ENCODE assay signal across 8 mouse cellular contexts in the genomic region with DNA sequence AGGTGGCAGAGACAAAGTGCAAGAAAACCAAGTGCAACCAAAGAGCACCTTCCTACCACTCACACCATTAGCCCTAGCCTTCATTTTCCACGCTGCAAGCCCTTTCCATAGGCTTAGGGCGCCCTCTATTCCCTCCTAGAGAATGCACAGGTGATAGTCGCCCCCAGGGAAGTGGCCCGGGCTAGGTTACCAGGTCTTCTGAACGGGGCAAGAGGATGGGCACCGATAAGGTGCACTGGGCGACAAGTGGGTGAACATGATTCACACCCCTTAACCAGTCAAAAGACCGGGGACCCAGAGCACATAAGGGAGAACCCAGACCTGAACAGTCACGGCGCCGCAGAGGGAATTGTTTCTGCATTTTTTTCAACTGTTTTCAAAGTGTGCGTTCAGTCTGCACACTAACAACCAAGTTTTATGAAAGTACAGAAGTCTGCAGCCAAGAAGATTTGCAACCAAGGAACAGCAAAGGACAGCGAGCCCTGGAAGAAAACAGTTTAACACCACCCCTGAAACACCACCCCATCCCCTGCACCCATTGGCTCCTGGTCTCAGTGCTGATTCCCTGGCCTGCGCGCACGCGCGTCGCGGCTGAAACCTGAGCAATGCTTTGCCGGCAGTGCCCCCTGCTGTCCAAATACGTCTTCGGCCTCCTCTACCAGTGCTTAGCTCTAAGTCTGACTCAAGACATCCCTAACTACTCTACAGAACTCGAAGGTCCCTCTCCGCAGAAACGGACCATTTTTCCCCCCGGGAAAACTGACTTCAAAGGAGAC. TPM values are rescaled to one million over a fixed set of nuclear protein-coding genes. Genes with fewer than 3 reads are reported as not detected.
DNase-seq lines count a peak whose midpoint lies in the region; ATAC-seq and TF ChIP-seq lines count a peak whose summit lies in the region.

No protein-coding gene starts in this region.

- H3K27ac ChIP-seq in MEL (ENCODE audit: control insufficient read depth, low read depth, low read length): peak overlapping the region; percentile 66
- H3K27ac ChIP-seq in cerebellum, adult 2 months (ENCODE audit: insufficient read depth, low read length): peak overlapping the region; percentile 16
- peak overlapping the region; percentile 84 for H3K27ac ChIP-seq in hindbrain, embryonic 10.5 days
- H3K27ac ChIP-seq in lung, postnatal 0 days (ENCODE audit: low read length): no peak overlapping the region

- peak; percentile 100 for TF ChIP-seq RAD21 in MEL (IDR thresholded peaks at IDR 0.05; ENCODE audit: low read depth, low read length)

- peak overlapping the region; percentile 87 for H3K4me2 ChIP-seq in lung, postnatal 0 days (replicated peaks; ENCODE audit: low read depth, low read length)

- TF ChIP-seq EP300 in MEL (IDR thresholded peaks at IDR 0.05; ENCODE audit: low read depth in 1 of 2, low read length in 2 of 2): no peak
- no peak for TF ChIP-seq EP300 in lung, postnatal 0 days (IDR thresholded peaks at IDR 0.05)

- peak overlapping the region; percentile 62 for H3K9ac ChIP-seq in MEL (ENCODE audit: control insufficient read depth, low read depth, low read length, poor library complexity, severe bottlenecking)
- no peak overlapping the region for H3K9ac ChIP-seq in lung, postnatal 0 days (replicated peaks; ENCODE audit: low read depth)

- H3K36me3 ChIP-seq in MEL (ENCODE audit: control insufficient read depth in 1 of 2, insufficient read depth in 2 of 2, low read length in 2 of 2): peaks cover 0 to 4% of the 10 kb centered on the region in 2 experiments; a peak in 2 of 4 replicates
- peaks cover 1% of the 10 kb centered on the region; the same call in 1 of the 2 replicates for H3K36me3 ChIP-seq in hindbrain, embryonic 10.5 days
- H3K36me3 ChIP-seq in lung, postnatal 0 days (ENCODE audit: insufficient read depth, low read length): no peaks in the 10 kb centered on the region

- peaks cover 0 to 13% of the 10 kb centered on the region in 2 experiments; a peak in 2 of 4 replicates for H3K4me1 ChIP-seq in MEL (ENCODE audit: control insufficient read depth in 1 of 2, insufficient read depth in 2 of 2, low read length in 2 of 2)
- 0 out of 2 replicates have a peak, but pooled peaks cover 2% of the 10 kb centered on the region for H3K4me1 ChIP-seq in cerebellum, adult 2 months (ENCODE audit: control insufficient read depth, insufficient read depth, low read length)
- H3K4me1 ChIP-seq in hindbrain, embryonic 10.5 days (replicated peaks): peaks cover 9% of the 10 kb centered on the region; the same call in 1 of the 2 replicates
- H3K4me1 ChIP-seq in lung, postnatal 0 days (ENCODE audit: insufficient read depth, low read depth, low read length): no peaks in the 10 kb centered on the region

- WGBS in cerebellum, adult 2 months: under 1% methylated on average over 27 of the region's 27 CpGs
- 2% methylated on average over 27 of the region's 27 CpGs for WGBS in hindbrain, embryonic 10.5 days
- under 1% methylated on average over 27 of the region's 27 CpGs for WGBS in lung, postnatal 0 days

- peak; percentile 97 for DNase-seq in MEL (ENCODE audit: low read depth, low spot score)
- DNase-seq in cerebellum, adult 2 months: peak; percentile 94 to 97
- peak; percentile 96 for DNase-seq in forelimb bud, embryonic 11.5 days (ENCODE audit: low read depth, low spot score)
- peak; percentile 95 for DNase-seq in hindbrain, embryonic 10.5 days (ENCODE audit: low spot score)
- DNase-seq in layer of hippocampus, adult 9-11 months: peak; percentile 96
- peak; percentile 95 for DNase-seq in lung, postnatal 0 days (ENCODE audit: low spot score)
- DNase-seq in ovary, postnatal 14 days (ENCODE audit: low spot score): peak; percentile 95
- peak; percentile 97 for DNase-seq in thymus, postnatal 14 days

- ATAC-seq in lung, postnatal 0 days: peak; percentile 96

- TF ChIP-seq POLR2A in MEL (IDR thresholded peaks at IDR 0.05; ENCODE audit: control insufficient read depth in 1 of 2, insufficient read depth in 1 of 2, low read depth in 1 of 2, low read length in 2 of 2, poor library complexity in 1 of 2): peak in 1 of 2 experiments; percentile 52; a peak in 2 of 4 replicates
- peak; percentile 44; the same call in 1 of the 2 replicates for TF ChIP-seq POLR2A in cerebellum, adult 2 months (IDR thresholded peaks at IDR 0.05; ENCODE audit: borderline replicate concordance, insufficient read depth, low read length)

- no peaks in the 10 kb centered on the region for H3K79me2 ChIP-seq in MEL (ENCODE audit: control insufficient read depth, insufficient read depth, low read length, poor library complexity)

- no peaks in the 10 kb centered on the region for H3K9me3 ChIP-seq in MEL (replicated peaks; ENCODE audit: insufficient read depth, low read length)
- no peaks in the 10 kb centered on the region for H3K9me3 ChIP-seq in hindbrain, embryonic 10.5 days
- no peaks in the 10 kb centered on the region for H3K9me3 ChIP-seq in lung, postnatal 0 days (ENCODE audit: low read length)

- H3K4me3 ChIP-seq in MEL (ENCODE audit: control insufficient read depth in 1 of 2, insufficient read depth in 1 of 2, low read depth in 2 of 2, low read length in 2 of 2): peak overlapping the region; percentile 62 to 68
- peak overlapping the region; percentile 66 for H3K4me3 ChIP-seq in cerebellum, adult 2 months (replicated peaks; ENCODE audit: insufficient read depth, low read depth, low read length)
- peak overlapping the region; percentile 59 for H3K4me3 ChIP-seq in hindbrain, embryonic 10.5 days
- H3K4me3 ChIP-seq in lung, postnatal 0 days (ENCODE audit: low read depth, low read length): peak overlapping the region; percentile 41

- peak; percentile 77 to 98 (median 94) for TF ChIP-seq CTCF in MEL (IDR thresholded peaks at IDR 0.05 in 2 of 3, conservative IDR thresholded peaks at IDR 0.05 in 1 of 3; ENCODE audit: control insufficient read depth in 1 of 3, insufficient read depth in 1 of 3, low read depth in 2 of 3, low read length in 3 of 3, poor library complexity in 1 of 3, severe bottlenecking in 1 of 3)
- peak; percentile 96 for TF ChIP-seq CTCF in cerebellum, adult 2 months (IDR thresholded peaks at IDR 0.05; ENCODE audit: borderline replicate concordance, insufficient read depth, low read depth, low read length)
- TF ChIP-seq CTCF in lung, postnatal 0 days (IDR thresholded peaks at IDR 0.05): peak; percentile 96

- H3K27me3 ChIP-seq in MEL (ENCODE audit: control insufficient read depth in 1 of 2, insufficient read depth in 2 of 2, low read length in 2 of 2): 0 out of 4 replicates have a peak, but pooled peaks cover 0 to 1% of the 10 kb centered on the region in 2 experiments
- H3K27me3 ChIP-seq in cerebellum, adult 2 months (ENCODE audit: control insufficient read depth, insufficient read depth, low read length): no peaks in the 10 kb centered on the region
- no peaks in the 10 kb centered on the region for H3K27me3 ChIP-seq in hindbrain, embryonic 10.5 days (ENCODE audit: insufficient read depth, poor library complexity, severe bottlenecking)
- no peaks in the 10 kb centered on the region for H3K27me3 ChIP-seq in lung, postnatal 0 days (replicated peaks; ENCODE audit: insufficient read depth, low read length)

TF ChIP-seq in MEL, 35 proteins besides CTCF, POLR2A, EP300 and RAD21 (continues in another document):
- peak; percentile 43; the same call in 1 of the 2 replicates for TF ChIP-seq MAZ (IDR thresholded peaks at IDR 0.05; ENCODE audit: low read depth, low read length)
- no peak for TF ChIP-seq ZKSCAN1 (IDR thresholded peaks at IDR 0.05; ENCODE audit: low read depth, low read length)
- peak; percentile 33; the same call in 1 of the 2 replicates for TF ChIP-seq BHLHE40 (IDR thresholded peaks at IDR 0.05; ENCODE audit: borderline replicate concordance, low read depth, low read length)
- TF ChIP-seq MYB (IDR thresholded peaks at IDR 0.05; ENCODE audit: low read depth, low read length): no peak
- peak; percentile 91 for TF ChIP-seq NRF1 (IDR thresholded peaks at IDR 0.05; ENCODE audit: insufficient read depth, low read depth, low read length, poor library complexity, severe bottlenecking)
- no peak for TF ChIP-seq POLR2AphosphoS5 (IDR thresholded peaks at IDR 0.05; ENCODE audit: borderline replicate concordance, low read depth, low read length)
- TF ChIP-seq USF2 (IDR thresholded peaks at IDR 0.05; ENCODE audit: borderline replicate concordance in 1 of 2, insufficient read depth in 1 of 2, low read depth in 1 of 2, low read length in 2 of 2): no peak
- peak; percentile 92 for TF ChIP-seq ZC3H11A (IDR thresholded peaks at IDR 0.05; ENCODE audit: low read depth, low read length)
- TF ChIP-seq MAFK (IDR thresholded peaks at IDR 0.05; ENCODE audit: borderline replicate concordance, low read depth, low read length): no peak
- TF ChIP-seq SMC3 (IDR thresholded peaks at IDR 0.05; ENCODE audit: low read depth, low read length): peak; percentile 93
- no peak for TF ChIP-seq TAL1 (IDR thresholded peaks at IDR 0.05; ENCODE audit: low read length)
- 0 out of 2 replicates have a peak, but pooled peaks have one; percentile 20 for TF ChIP-seq RCOR1 (IDR thresholded peaks at IDR 0.05; ENCODE audit: low read depth, low read length)
- no peak for TF ChIP-seq GATA1 (IDR thresholded peaks at IDR 0.05; ENCODE audit: low read depth, low read length)

RNA-seq across cellular contexts. Expression of a gene that starts 24.7 kb away (rescaled TPM):
- total RNA-seq in MEL (2012; rRNA removed): 226 and 236 TPM in 2 replicates
- polyA plus RNA-seq in MEL (2012; ENCODE audit: insufficient read depth in 1 of 2, insufficient read length in 2 of 2, low read depth in 1 of 2, low replicate concordance in 2 of 2, missing spikeins in 1 of 2): 100 to 1,000 TPM; 190 to 209 TPM
- 98.5 and 111 TPM in 2 replicates for polyA plus RNA-seq in cerebellum, adult 2 months (2012; rRNA removed)
- polyA plus RNA-seq in hindbrain, embryonic 10.5 days (2016; fragmentation: Nextera tagmentation; extraction: Ambion mirVana): 121 and 139 TPM in 2 replicates
- polyA plus RNA-seq in lung, postnatal 0 days (2015; fragmentation: Nextera tagmentation; extraction: Ambion mirVana): 214 and 233 TPM in 2 replicates

RNA-seq across cellular contexts. Expression of a gene that starts 47.9 kb away (rescaled TPM):
- total RNA-seq in MEL (2012; rRNA removed): 1.5 and 2.4 TPM in 2 replicates
- polyA plus RNA-seq in MEL (2012; ENCODE audit: insufficient read depth in 1 of 2, insufficient read length in 2 of 2, low read depth in 1 of 2, low replicate concordance in 2 of 2, missing spikeins in 1 of 2): 1 to 10 TPM in 1 of 2 experiments, not detected in 1; 2.8 TPM
- not detected in 2 replicates for polyA plus RNA-seq in cerebellum, adult 2 months (2012; rRNA removed)
- polyA plus RNA-seq in hindbrain, embryonic 10.5 days (2016; fragmentation: Nextera tagmentation; extraction: Ambion mirVana): 1.1 and 1.3 TPM in 2 replicates
- not detected in 2 replicates for polyA plus RNA-seq in lung, postnatal 0 days (2015; fragmentation: Nextera tagmentation; extraction: Ambion mirVana)

RNA-seq across cellular contexts. Expression of a gene that starts 58.9 kb away (rescaled TPM):
- total RNA-seq in MEL (2012; rRNA removed): 30.3 and 31.0 TPM in 2 replicates
- 10 to 100 TPM in 1 of 2 experiments, not detected in 1; 39.3 TPM for polyA plus RNA-seq in MEL (2012; ENCODE audit: insufficient read depth in 1 of 2, insufficient read length in 2 of 2, low read depth in 1 of 2, low replicate concordance in 2 of 2, missing spikeins in 1 of 2)
- polyA plus RNA-seq in cerebellum, adult 2 months (2012; rRNA removed): 26.7 and 30.4 TPM in 2 replicates
- 18.0 and 18.9 TPM in 2 replicates for polyA plus RNA-seq in hindbrain, embryonic 10.5 days (2016; fragmentation: Nextera tagmentation; extraction: Ambion mirVana)
- polyA plus RNA-seq in lung, postnatal 0 days (2015; fragmentation: Nextera tagmentation; extraction: Ambion mirVana): 5.9 and 7.6 TPM in 2 replicates
